Mouse (Mus musculus) megakaryocyte, embryonic 14.5 days (primary cell): ENCODE results near the gene Gmpr2.

Experiments
- FLI1 ChIP-seq: IDR thresholded peaks from 2 replicates; pipeline ENCODE4 v1.6.1; 2012; ENCODE audit warnings: low read length, inconsistent platforms, mixed read lengths
- GATA1 ChIP-seq: IDR thresholded peaks from 3 replicates; pipeline ENCODE4 v1.6.1; 2012; ENCODE audit warnings: mixed read lengths, low read length, inconsistent platforms, borderline replicate concordance

DNA sequence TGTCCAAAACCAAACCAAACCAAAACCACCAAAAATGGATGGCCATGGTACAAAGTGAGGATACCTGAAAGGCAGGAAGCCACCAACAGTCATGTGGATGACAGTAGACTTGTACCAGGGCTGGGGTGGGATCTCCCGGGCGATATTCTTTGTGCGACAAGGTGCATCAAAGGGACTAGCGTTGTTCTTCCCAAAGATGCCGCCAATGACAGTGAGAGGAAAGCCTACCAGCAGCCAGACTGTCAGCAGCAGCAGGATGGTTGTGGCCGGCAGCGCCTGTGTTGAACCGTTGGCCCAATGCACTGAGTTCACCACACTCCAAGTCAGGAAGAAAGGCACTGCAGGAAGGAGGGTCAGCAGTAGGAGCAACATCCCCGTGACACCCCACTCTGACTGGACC is 33.9 kb upstream of the Gmpr2 start, which contains the start of gene Gm49378:
- no peak for TF ChIP-seq GATA1
- TF ChIP-seq FLI1, result no peak
